Mouse (Mus musculus) neutrophil, adult 83 days (primary cell): Measurements from ENCODE around the gene Gm4027. TPM values are rescaled to one million over a fixed set of nuclear protein-coding genes. Genes with fewer than 3 reads are reported as not detected.

Experiments used
- total RNA-seq, 2 experiments: library from RNA; stranded (reverse); gene quantifications; one replicate each; pipeline ENCODE4 v1.2.4; 2023

Gm4027 gene
- total RNA-seq: not detected

GRCm38 (mm10) chr12:87618569-87618968, at the start of gene Gm4027:
TSS of gene Gm4027 (plus strand) at chr12:87618869.

GRCm38 (mm10) chr12:87602388-87602787, 16.3 kb upstream of the Gm4027 start, which contains the start of gene Oog1:
TSS of gene Oog1 (plus strand) at chr12:87602688.

GRCm38 (mm10) chr12:87644520-87644919, 25.9 kb downstream of the Gm4027 start, which contains the start of gene Gm16381:
TSS of gene Gm16381 (minus strand) at chr12:87644620.

Other genes with a start within 250 kb of the Gm4027 start
- gene Sptlc2, start 230.5 kb upstream of the Gm4027 start, total RNA-seq: 100 to 1,000 TPM; 116 to 137 TPM
- gene Slirp, start 175.0 kb upstream of the Gm4027 start, total RNA-seq: 10 to 100 TPM; 40.2 to 44.3 TPM
- gene Alkbh1, start 174.9 kb upstream of the Gm4027 start, total RNA-seq: 10 to 100 TPM; 18.2 to 19.0 TPM
- gene Snw1, start 146.6 kb upstream of the Gm4027 start, total RNA-seq: 10 to 100 TPM; 43.7 to 46.2 TPM
- gene Gm5788, start 124.1 kb upstream of the Gm4027 start, total RNA-seq: not detected
- gene Gm8300, start 104.6 kb upstream of the Gm4027 start, total RNA-seq: not detected
- not detected for gene Oog1, start 16.2 kb upstream of the Gm4027 start, total RNA-seq
- gene Gm16381, start 25.8 kb downstream of the Gm4027 start, total RNA-seq: not detected
- gene Gm21319, start 156.9 kb downstream of the Gm4027 start, total RNA-seq: not detected
- not detected for gene Gm21936, start 176.6 kb downstream of the Gm4027 start, total RNA-seq
- gene BB287469, start 197.7 kb downstream of the Gm4027 start, total RNA-seq: not detected
- gene Gm2001, start 223.5 kb downstream of the Gm4027 start, total RNA-seq: not detected